Mouse (Mus musculus) heart, postnatal 0 days (tissue): ENCODE measurements around the gene Gkn3. TPM values are rescaled to one million over a fixed set of nuclear protein-coding genes. Genes with fewer than 3 reads are reported as not detected.

Experiments used
- ATAC-seq: fragments of 200-750 bp; cut with Nextera tagmentation; 2 replicates; pipeline ENCODE4 v1.8.0; 2017; ENCODE audit warnings: low read depth, moderate number of reproducible peaks, moderate library complexity; ENCODE audit not compliant: insufficient read depth
- DNase-seq: peaks from one replicate; pipeline ENCODE4 v3.0.0-alpha.2; 2016; ENCODE audit warnings: low spot score
- H3K27ac ChIP-seq: fragments of 300-500 bp; sonication (generic); 2 replicates; pipeline ENCODE4 v1.5.1; 2014; ENCODE audit warnings: low read depth, mild to moderate bottlenecking
- H3K27me3 ChIP-seq: fragments of 300-500 bp; sonication (generic); 2 replicates; pipeline ENCODE4 v1.6.1; 2014; ENCODE audit warnings: low read length, mixed read lengths; ENCODE audit not compliant: control insufficient read depth, insufficient read depth
- H3K36me3 ChIP-seq: fragments of 300-500 bp; sonication (generic); replicated peaks from 2 replicates; pipeline ENCODE4 v1.6.1; 2014; ENCODE audit warnings: low read length, mixed read lengths; ENCODE audit not compliant: control insufficient read depth, insufficient read depth
- H3K4me1 ChIP-seq: fragments of 300-500 bp; sonication (generic); 2 replicates; pipeline ENCODE4 v1.6.1; 2014; ENCODE audit warnings: antibody characterized with exemption; ENCODE audit not compliant: control insufficient read depth, insufficient read depth
- H3K4me2 ChIP-seq: fragments of 300-500 bp; sonication (generic); 2 replicates; pipeline ENCODE4 v1.6.1; 2014; ENCODE audit warnings: low read depth, mild to moderate bottlenecking, low read length, moderate library complexity
- H3K4me3 ChIP-seq: fragments of 300-500 bp; sonication (generic); 2 replicates; pipeline ENCODE4 v1.5.1; 2014; ENCODE audit warnings: low read depth, low read length
- H3K9ac ChIP-seq: fragments of 300-500 bp; sonication (generic); replicated peaks from 2 replicates; pipeline ENCODE4 v1.6.1; 2014; ENCODE audit warnings: low read depth, low read length, mixed read lengths
- H3K9me3 ChIP-seq: fragments of 300-500 bp; sonication (generic); replicated peaks from 2 replicates; pipeline ENCODE4 v1.6.1; 2016; ENCODE audit warnings: low read length; ENCODE audit not compliant: control insufficient read depth
- CTCF ChIP-seq: IDR thresholded peaks from 2 replicates; pipeline ENCODE4 v1.5.1; 2016; ENCODE audit warnings: antibody characterized with exemption, control low read depth, low read depth
- EP300 ChIP-seq: IDR thresholded peaks from 2 replicates; pipeline ENCODE4 v1.6.1; 2016; ENCODE audit warnings: antibody characterized with exemption, low read depth
- WGBS: fragments of 180-500 bp; shearing (Covaris S2); extraction: QIAGEN DNeasy Blood & Tissue Kit; methylation state at CpG from one replicate; pipeline ENCODE4 v1.1.7; 2014; 5-methylcytosine and 5-hydroxymethylcytosine counted together
- polyA plus RNA-seq: library from polyadenylated mRNA; unstranded; fragments of >200 nt; fragmentation: Nextera tagmentation; extraction: Ambion mirVana; gene quantifications from 2 replicates; pipeline ENCODE4 v1.2.1, GENCODE M21; 2015
- total RNA-seq: library from RNA; depleted of rRNA; stranded (reverse); fragments of >200 nt; gene quantifications from 2 replicates; pipeline ENCODE4 v1.2.3, GENCODE M21; 2014; ENCODE audit warnings: low replicate concordance; rRNA removed

Gkn3 gene
- total and polyA plus RNA-seq, 2 experiments from 2014 or later = 0.68 TPM; not detected in 1

DNA sequence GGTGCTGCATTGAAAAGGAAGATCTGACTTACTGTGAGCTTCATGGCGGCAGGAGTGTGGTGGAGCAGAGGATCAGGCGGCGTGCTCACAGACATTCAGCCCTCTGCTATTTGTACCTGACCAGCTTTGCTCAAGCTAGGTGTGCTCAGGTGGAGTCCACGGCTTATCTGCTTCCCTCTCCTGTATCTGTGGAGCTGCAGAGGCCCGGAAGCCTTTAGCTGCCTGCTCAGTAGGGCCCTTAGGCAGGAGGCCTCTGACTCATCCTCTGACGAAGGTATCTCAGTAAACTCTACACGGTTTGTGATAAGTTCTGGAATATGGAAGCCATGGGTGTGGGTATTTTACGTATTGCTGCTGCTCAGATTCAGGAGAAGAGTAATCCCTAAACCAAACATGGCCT lies 37.9 kb downstream of the Gkn3 start, which contains the start of gene Gkn1:
Gene Gkn1, minus strand, starts transcription at position 114 of the 400 bp plus-strand sequence.
- WGBS = 81% methylated on average over 8 of the region's 8 CpGs
- ATAC-seq = no peak
- no peak for TF ChIP-seq CTCF
- no peak for TF ChIP-seq EP300

DNA sequence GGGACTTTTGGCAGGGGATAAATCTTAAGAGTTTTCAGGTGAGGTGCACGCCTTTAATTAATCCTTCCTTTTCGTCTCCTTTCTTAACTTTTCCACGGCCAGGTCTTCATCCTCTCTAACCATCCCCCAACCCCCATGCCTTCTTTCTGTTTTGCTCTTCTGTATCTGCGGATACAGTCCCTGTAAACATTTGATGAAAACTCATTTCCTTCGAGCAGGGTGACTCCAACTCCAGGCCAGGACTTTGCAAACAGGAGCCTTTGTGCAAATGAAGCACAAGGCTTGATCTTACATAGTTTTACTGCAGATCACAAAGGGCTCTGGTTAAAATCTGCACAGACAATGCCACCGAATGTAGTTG lies 52.8 kb downstream of the Gkn3 start:
- Histone ChIP-seq H3K9me3 (no peaks in the 10 kb centered on the region), H3K27ac (no peak overlapping the region), H3K9ac (no peak overlapping the region), H3K27me3 (peaks cover 23% of the 10 kb centered on the region; the same call in 1 of the 2 replicates), H3K36me3 (no peaks in the 10 kb centered on the region), H3K4me2 (peak overlapping the region; percentile 86), H3K4me3 (0 out of 2 replicates have a peak overlapping the region, but pooled peaks have one; percentile 59), H3K4me1 (no peaks in the 10 kb centered on the region)
- ATAC-seq = no peak
- TF ChIP-seq CTCF = no peak
- no peak for TF ChIP-seq EP300
- 28% methylated on average over 6 of the region's 6 CpGs for WGBS
- no peak for DNase-seq

More for the DNA sequence above, 37.9 kb downstream of the Gkn3 start, which contains the start of gene Gkn1:
- Histone ChIP-seq H3K9me3 (no peaks in the 10 kb centered on the region), H3K4me3 (no peak within 1 kb of the TSS), H3K4me1 (no peaks in the 10 kb centered on the region), H3K27me3 (no peaks in the 10 kb centered on the region), H3K27ac (no peak within 1 kb of the TSS), H3K4me2 (no peak within 1 kb of the TSS), H3K9ac (no peak within 1 kb of the TSS), H3K36me3 (no peaks in the 10 kb centered on the region)
- no peak for DNase-seq

DNA sequence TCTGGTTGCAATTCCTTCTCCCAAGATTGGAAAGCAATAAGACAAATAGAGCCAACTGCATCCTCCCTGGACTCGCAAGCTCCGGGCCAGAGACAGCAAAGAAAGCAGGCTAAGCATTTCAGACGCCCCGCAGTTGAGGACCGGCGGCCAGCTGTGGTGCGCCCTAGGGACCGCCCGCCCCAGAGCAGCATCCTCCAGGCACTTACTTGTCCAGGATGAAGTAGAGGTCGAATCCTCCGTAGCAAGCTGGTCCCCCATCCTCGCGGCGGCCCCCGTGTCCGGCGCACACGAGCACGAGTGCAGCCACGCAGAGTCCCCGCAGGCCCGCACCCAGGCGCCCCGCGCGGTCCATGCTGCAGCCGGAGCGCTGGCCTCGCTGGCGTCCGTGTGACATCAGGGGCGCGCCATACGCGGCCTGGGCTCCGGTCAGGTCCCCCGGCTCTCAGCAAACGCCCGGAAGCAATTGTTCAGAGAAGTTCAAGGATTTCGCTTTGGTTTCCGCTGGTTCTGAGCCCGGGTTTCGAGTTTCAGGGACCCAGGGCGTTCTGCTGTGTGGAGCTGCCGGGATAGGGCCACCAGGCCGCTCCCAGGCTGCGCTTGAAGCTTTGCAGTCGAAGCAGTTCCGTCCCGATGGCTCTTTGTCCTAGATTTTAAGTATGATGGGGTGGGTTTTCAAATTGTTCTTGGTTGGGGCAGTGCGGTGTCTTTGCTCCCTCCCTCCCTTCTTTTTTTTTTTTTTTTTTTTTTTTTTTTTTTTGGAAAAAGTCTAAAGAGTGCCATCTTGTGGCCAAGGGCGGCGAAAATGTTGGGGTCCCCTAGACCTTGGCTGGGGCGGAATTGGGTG lies 53.4 kb downstream of the Gkn3 start, which contains the start of gene Antxr1:
Gene Antxr1, minus strand, starts transcription at position 731 of the 844 bp plus-strand sequence.
- Histone ChIP-seq H3K4me1 (no peaks in the 10 kb centered on the region), H3K9ac (peak within 1 kb of the TSS; percentile 55), H3K4me2 (peak within 1 kb of the TSS; percentile 86), H3K9me3 (no peaks in the 10 kb centered on the region), H3K27me3 (peaks cover 23% of the 10 kb centered on the region; the same call in 1 of the 2 replicates), H3K36me3 (no peaks in the 10 kb centered on the region), H3K4me3 (peak within 1 kb of the TSS; percentile 59), H3K27ac (peak within 1 kb of the TSS; percentile 76)
- ATAC-seq = peak; percentile 66
- DNase-seq = peak; percentile 36
- under 1% methylated on average over 54 of the region's 54 CpGs for WGBS
- TF ChIP-seq EP300 (no peak), CTCF (peak; percentile 30)

GRCm38 (mm10) chr6:87334361-87335090 lies 54.2 kb downstream of the Gkn3 start:
- WGBS = 37% methylated on average over 11 of the region's 11 CpGs
- ATAC-seq (no peak), DNase-seq (no peak)
- Histone ChIP-seq H3K27ac (peak overlapping the region; percentile 76), H3K4me2 (peak overlapping the region; percentile 86), H3K9ac (peak overlapping the region; percentile 55), H3K4me3 (peak overlapping the region; percentile 59), H3K27me3 (peaks cover 23% of the 10 kb centered on the region; the same call in 1 of the 2 replicates), H3K36me3 (no peaks in the 10 kb centered on the region), H3K9me3 (no peaks in the 10 kb centered on the region), H3K4me1 (no peaks in the 10 kb centered on the region)
- TF ChIP-seq EP300 (no peak), CTCF (no peak)

Other genes starting within 250 kb of the Gkn3 start
- gene Antxr1, start 53.1 kb downstream of the Gkn3 start, total RNA-seq = 12.0 and 18.7 TPM in 2 replicates
- 2.6 TPM in 2 replicates for gene Antxr1, start 53.1 kb downstream of the Gkn3 start, polyA plus RNA-seq
- not detected in 2 replicates for gene Gkn1, start 38.0 kb downstream of the Gkn3 start, total RNA-seq
- not detected in 2 replicates for gene Gkn1, start 38.0 kb downstream of the Gkn3 start, polyA plus RNA-seq
- gene Gkn2, start 15.6 kb downstream of the Gkn3 start, total RNA-seq = not detected in 2 replicates
- not detected in 2 replicates for gene Gkn2, start 15.6 kb downstream of the Gkn3 start, polyA plus RNA-seq
- gene Bmp10, start 40.1 kb upstream of the Gkn3 start, total RNA-seq = 30.0 and 106 TPM in 2 replicates
- 4.0 and 6.0 TPM in 2 replicates for gene Bmp10, start 40.1 kb upstream of the Gkn3 start, polyA plus RNA-seq
- gene Arhgap25, start 144.3 kb upstream of the Gkn3 start, total RNA-seq = 1.6 and 3.2 TPM in 2 replicates
- 3.2 TPM in 2 replicates for gene Arhgap25, start 144.3 kb upstream of the Gkn3 start, polyA plus RNA-seq
- 1.7 and 2.2 TPM in 2 replicates for gene Prokr1, start 201.8 kb upstream of the Gkn3 start, total RNA-seq
- gene Prokr1, start 201.8 kb upstream of the Gkn3 start, polyA plus RNA-seq = 0.11 and 0.25 TPM in 2 replicates